Mouse (Mus musculus) ES-E14 (cell line): ENCODE results near the gene Zer1. TPM values are rescaled to one million over a fixed set of nuclear protein-coding genes. Genes with fewer than 3 reads are reported as not detected.
"Not testable (repeated sequence)": the region's sequence is repeated elsewhere in the genome, so short reads cannot be mapped to it uniquely, and the experiment has no call there.

Experiments
- DNase-seq: peaks from one replicate; pipeline ENCODE4 v3.0.0-alpha.2; 2013; ENCODE audit warnings: low read depth, low spot score
- H3K27ac ChIP-seq: 2 replicates; pipeline ENCODE4 v1.5.1; 2012; ENCODE audit warnings: low read depth, mild to moderate bottlenecking, low read length, moderate library complexity, mixed read lengths; ENCODE audit not compliant: poor library complexity, insufficient read depth, severe bottlenecking
- H3K36me3 ChIP-seq: 2 replicates; pipeline ENCODE4 v1.6.1; 2012; ENCODE audit warnings: mild to moderate bottlenecking, low read length, moderate library complexity, mixed read lengths; ENCODE audit not compliant: control insufficient read depth, poor library complexity, insufficient read depth, severe bottlenecking
- H3K4me1 ChIP-seq, 2 experiments: fragments of 150-350 bp in 1 of 2; sonication (generic) in 1 of 2; 2 replicates each; pipeline ENCODE4 v1.6.1; 2012; ENCODE audit warnings: low read length in 2 of 2, mild to moderate bottlenecking in 1 of 2, mixed read lengths in 1 of 2; ENCODE audit not compliant: control insufficient read depth in 2 of 2, insufficient read depth in 2 of 2, poor library complexity in 1 of 2
- H3K4me3 ChIP-seq, 2 experiments: fragments of 150-350 bp in 1 of 2; sonication (generic) in 1 of 2; 2 replicates each; pipeline ENCODE4 v1.5.1; 2012; ENCODE audit warnings: low read length in 2 of 2, low read depth in 1 of 2, mild to moderate bottlenecking in 1 of 2, mixed read lengths in 1 of 2; ENCODE audit not compliant: insufficient read depth in 1 of 2, poor library complexity in 1 of 2, severe bottlenecking in 1 of 2
- H3K9ac ChIP-seq: 2 replicates; pipeline ENCODE4 v1.6.1; 2012; ENCODE audit warnings: low read depth, mild to moderate bottlenecking, low read length, mixed read lengths; ENCODE audit not compliant: poor library complexity, insufficient read depth, severe bottlenecking
- H3K9me3 ChIP-seq: fragments of 150-350 bp; sonication (generic); 2 replicates; pipeline ENCODE4 v1.6.1; 2012; ENCODE audit warnings: low read depth, mild to moderate bottlenecking, low read length; ENCODE audit not compliant: control insufficient read depth, insufficient read depth
- CHD2 ChIP-seq: IDR thresholded peaks from 2 replicates; pipeline ENCODE4 v1.6.1; 2014; ENCODE audit warnings: mild to moderate bottlenecking, low read depth, low read length, inconsistent platforms
- HCFC1 ChIP-seq: IDR thresholded peaks from 2 replicates; pipeline ENCODE4 v1.6.1; 2012; ENCODE audit warnings: low read length, inconsistent platforms, borderline replicate concordance; ENCODE audit not compliant: insufficient read depth
- MAFK ChIP-seq: IDR thresholded peaks from 2 replicates; pipeline ENCODE4 v1.6.1; 2014; ENCODE audit warnings: mild to moderate bottlenecking, low read depth, low read length, inconsistent platforms; ENCODE audit not compliant: insufficient read depth
- ZC3H11A ChIP-seq: IDR thresholded peaks from 2 replicates; pipeline ENCODE4 v1.6.1; 2012; ENCODE audit warnings: low read depth, mild to moderate bottlenecking, inconsistent platforms, low read length, borderline replicate concordance
- ZNF384 ChIP-seq: IDR thresholded peaks from 2 replicates; pipeline ENCODE4 v1.6.1; 2012; ENCODE audit warnings: low read depth, low read length, inconsistent platforms
- in situ Hi-C, 2 experiments: fragments of 600-800 bp; cut with MboI; formaldehyde crosslinking; loops; one replicate each; pipeline ENCODE4 v1.15.1; 2025; ENCODE audit warnings: low sequenced_read_pairs in 2 of 2, inconsistent platforms in 1 of 2; ENCODE audit not compliant: unreplicated experiment in 2 of 2
- total RNA-seq: library from RNA; depleted of rRNA; stranded (reverse); fragments of 300-350 nt; gene quantifications from 2 replicates; pipeline ENCODE4 v1.2.3, GENCODE M21; 2012

The Zer1 gene
- total RNA-seq, 1 experiment = 11.4 TPM

- H3K4me1 ChIP-seq = peaks cover 5 to 10% of the 10 kb centered on the region in 2 experiments; a peak in 3 of 4 replicates
- DNase-seq = no peak
- H3K27ac ChIP-seq = peak overlapping the region; percentile 69
- peak overlapping the region; percentile 86 to 92 for H3K4me3 ChIP-seq
- in situ Hi-C loops = no loop called here
- TF ChIP-seq CHD2 = no peak
- H3K9ac ChIP-seq = peak overlapping the region; percentile 79; the same call in 1 of the 2 replicates
- no peaks in the 10 kb centered on the region for H3K9me3 ChIP-seq
- peaks cover 15% of the 10 kb centered on the region for H3K36me3 ChIP-seq
These were observed 10.7 kb upstream of the Zer1 start for GRCm38 (mm10) chr2:30134928-30135620.

GRCm38 (mm10) chr2:30134378-30134711 lies 10.0 kb upstream of the Zer1 start:
- no peaks in the 10 kb centered on the region for H3K9me3 ChIP-seq
- peaks cover 5 to 10% of the 10 kb centered on the region in 2 experiments; a peak in 3 of 4 replicates for H3K4me1 ChIP-seq
- in situ Hi-C loops = no loop called here
- DNase-seq = no peak
- H3K4me3 ChIP-seq = peak overlapping the region; percentile 86 to 92
- TF ChIP-seq MAFK (no peak), ZC3H11A (no peak), ZNF384 (no peak), CHD2 (no peak), HCFC1 (no peak)
- H3K27ac ChIP-seq = peak overlapping the region; percentile 69
- H3K9ac ChIP-seq = peak overlapping the region; percentile 79
- H3K36me3 ChIP-seq = peaks cover 13% of the 10 kb centered on the region

- H3K4me1 ChIP-seq = peaks cover 5 to 10% of the 10 kb centered on the region in 2 experiments; a peak in 3 of 4 replicates
- peak within 1 kb of the TSS; percentile 86 to 92 for H3K4me3 ChIP-seq
- TF ChIP-seq HCFC1 = peak; percentile 82
- no peak for TF ChIP-seq CHD2
- TF ChIP-seq ZC3H11A = no peak
- H3K36me3 ChIP-seq = peaks cover 13% of the 10 kb centered on the region
- H3K9me3 ChIP-seq = no peaks in the 10 kb centered on the region
- H3K27ac ChIP-seq = peak within 1 kb of the TSS; percentile 69
- peak within 1 kb of the TSS; percentile 79 for H3K9ac ChIP-seq
- peak; percentile 89 for DNase-seq
- in situ Hi-C loops = no loop called here
These were observed 9.4 kb upstream of the Zer1 start, which contains the start of gene Tbc1d13 for GRCm38 (mm10) chr2:30133613-30134377. Gene Tbc1d13 (plus strand): TSS chr2:30133746.

- Histone ChIP-seq H3K27ac (no peak overlapping the region; the same call in 1 of the 2 replicates), H3K9me3 (no peaks in the 10 kb centered on the region), H3K9ac (peak overlapping the region; percentile 38; the same call in 1 of the 2 replicates), H3K4me3 (peak overlapping the region; percentile 86 to 92), H3K4me1 (peaks cover 5 to 10% of the 10 kb centered on the region in 2 experiments; a peak in 3 of 4 replicates), H3K36me3 (peaks cover 13% of the 10 kb centered on the region)
- TF ChIP-seq CHD2 = no peak
- no peak for TF ChIP-seq HCFC1
- TF ChIP-seq MAFK = no peak
- TF ChIP-seq ZNF384 = no peak
- TF ChIP-seq ZC3H11A = no peak
- in situ Hi-C loops = no loop called here
- DNase-seq = no peak
These were observed 8.6 kb upstream of the Zer1 start for GRCm38 (mm10) chr2:30132801-30133612.

- H3K27ac ChIP-seq = peak overlapping the region; percentile 83
- H3K9ac ChIP-seq, in situ Hi-C loops: not testable (repeated sequence)
These were observed 6.9 kb upstream of the Zer1 start for GRCm38 (mm10) chr2:30131240-30131639.

More at GRCm38 (mm10) chr2:30131240-30131639, 6.9 kb upstream of the Zer1 start:
- H3K4me3 ChIP-seq, H3K4me1 ChIP-seq, DNase-seq, H3K36me3 ChIP-seq, H3K9me3 ChIP-seq: not testable (repeated sequence)
